Mouse (Mus musculus) mature B cell (primary cell): ENCODE measurements around the gene Kmt5b.

Experiments used
- in situ Hi-C: fragments of 300-500 bp; cut with MboI; formaldehyde crosslinking; loops from 2 replicates; pipeline ENCODE4 v1.14.3; 2019

The Kmt5b gene

DNA sequence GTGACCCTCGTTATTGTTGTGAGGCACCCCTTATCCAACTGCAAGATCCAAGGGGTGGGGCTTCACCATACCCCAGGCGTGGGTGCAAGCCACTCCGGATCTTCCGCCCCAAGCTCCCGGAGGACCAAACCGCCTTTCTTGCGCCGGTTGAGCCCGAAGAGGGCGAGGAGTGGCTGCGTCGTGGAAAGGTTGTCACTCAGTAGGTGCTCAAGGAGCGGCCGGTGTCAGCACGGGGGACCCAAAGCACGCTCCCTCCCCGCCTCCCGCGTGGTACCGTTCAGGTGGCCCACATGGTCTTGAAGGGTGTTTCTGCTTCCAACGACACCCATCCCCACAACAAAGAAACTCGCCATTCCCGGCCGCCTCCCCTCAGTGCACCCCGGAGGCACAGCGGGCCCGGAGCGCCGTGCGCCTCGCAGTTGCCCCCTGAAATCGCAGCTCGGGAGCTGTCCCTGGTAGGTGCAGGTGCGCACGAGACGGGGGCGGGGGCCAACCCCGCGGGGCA lies at the start of gene Kmt5b:
Gene Kmt5b (plus strand): TSS at position 146 of the 505 bp plus-strand sequence.
- in situ Hi-C loops = no loop called here

DNA sequence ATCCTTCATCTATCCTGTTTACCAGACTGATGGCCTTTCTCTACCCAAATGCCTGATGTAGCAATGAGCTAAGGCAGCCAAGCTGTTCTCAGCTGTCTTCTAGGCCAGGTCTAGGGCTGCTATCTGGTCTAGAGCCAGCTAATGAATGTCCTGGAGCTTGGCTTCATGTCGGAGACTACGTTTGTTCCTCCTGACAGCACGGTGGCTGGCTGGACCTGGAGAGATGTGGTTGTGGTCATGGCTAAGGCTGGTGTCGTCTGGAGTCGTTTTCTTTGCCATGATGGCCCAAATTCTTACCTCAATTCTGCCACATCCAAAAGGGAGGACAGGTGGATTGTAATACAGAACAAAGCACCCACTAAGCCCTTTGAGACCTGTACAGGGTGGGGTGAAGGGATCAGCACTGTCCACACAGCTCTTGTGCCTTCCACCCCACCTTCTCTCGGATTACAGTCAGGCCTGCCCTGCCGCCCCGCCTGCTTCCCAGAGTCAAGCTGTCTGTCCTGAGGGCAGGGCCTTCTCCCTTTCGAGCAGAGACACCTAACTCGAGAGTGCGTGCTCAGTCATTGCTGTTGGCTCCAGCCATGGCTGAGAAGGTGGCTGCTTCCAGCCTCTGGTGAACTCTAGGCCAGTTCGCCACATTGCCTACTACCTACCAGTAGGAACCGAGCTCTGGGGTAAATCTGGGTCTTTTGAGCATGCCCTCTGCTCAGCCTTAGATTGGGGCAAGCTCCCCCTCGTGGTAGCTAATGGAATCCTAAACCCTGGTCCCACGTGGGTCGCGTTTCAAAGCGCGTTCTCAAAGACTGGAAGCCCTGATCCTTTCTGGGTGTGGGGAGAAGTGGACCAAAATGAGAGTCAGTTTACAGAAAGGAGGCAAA lies 48.5 kb upstream of the Kmt5b start:
- in situ Hi-C loops = no loop called here

- in situ Hi-C loops = no loop called here
Observed at GRCm38 (mm10) chr19:3719362-3719891, 47.8 kb upstream of the Kmt5b start.

DNA sequence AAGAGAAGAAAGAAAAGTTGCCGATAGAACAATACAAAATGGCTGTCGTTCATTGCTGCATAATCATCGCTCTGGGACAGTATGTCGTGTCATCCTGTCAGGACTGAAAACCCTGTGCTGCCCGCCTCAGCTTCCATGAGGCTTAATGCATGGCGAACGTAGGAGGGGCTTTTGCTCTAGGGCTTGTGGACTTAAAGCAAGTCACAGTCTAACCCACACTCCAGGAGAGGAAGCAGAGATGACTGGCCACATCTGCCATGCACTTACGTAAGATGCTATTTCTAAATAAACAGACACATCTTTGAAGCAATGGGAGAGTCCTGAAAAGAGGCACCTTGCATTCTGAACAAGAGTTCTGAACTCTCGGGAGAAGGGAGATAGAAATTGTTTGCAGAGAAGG lies 44.1 kb upstream of the Kmt5b start:
- in situ Hi-C loops = no loop called here

DNA sequence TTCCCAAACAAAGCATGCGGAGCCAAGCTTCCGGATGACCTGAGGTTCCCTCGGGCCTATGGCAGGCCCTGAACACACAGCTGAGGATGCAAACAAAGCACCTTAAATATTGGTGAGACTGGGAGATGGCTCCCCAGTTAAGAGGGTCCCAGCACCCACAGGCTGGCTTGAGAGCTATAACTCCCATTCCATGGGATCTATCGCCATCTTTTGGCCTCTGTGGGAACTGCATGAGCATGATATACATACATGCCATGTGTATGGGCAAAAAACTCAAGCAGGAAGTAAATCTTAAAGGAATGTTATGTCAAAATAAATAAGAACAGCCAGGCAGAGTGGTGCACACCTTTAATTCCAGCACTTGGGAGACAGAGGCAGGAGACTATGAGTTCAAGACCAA lies 43.3 kb upstream of the Kmt5b start:
- in situ Hi-C loops = no loop called here

GRCm38 (mm10) chr19:3724779-3725178 lies 42.4 kb upstream of the Kmt5b start:
- in situ Hi-C loops = no loop called here

DNA sequence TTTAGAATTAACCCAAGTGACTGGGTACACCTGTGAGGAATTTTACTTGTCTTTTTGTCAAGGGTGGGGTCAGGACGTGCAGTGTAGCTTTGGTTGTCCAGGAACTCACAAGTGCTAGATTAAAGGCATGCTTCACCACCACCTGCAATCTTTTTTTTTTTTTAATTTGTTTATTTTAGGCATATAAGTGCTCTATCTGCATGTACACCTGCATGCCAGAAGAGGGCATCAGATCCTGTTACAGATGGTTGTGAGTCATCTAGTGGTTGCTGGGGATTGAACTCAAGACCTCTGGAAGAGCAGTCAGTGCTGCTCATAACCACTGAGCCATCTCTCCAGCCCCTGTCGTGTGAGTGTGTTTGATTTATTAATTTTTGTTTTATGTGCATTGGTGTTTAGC lies 38.3 kb upstream of the Kmt5b start:
- in situ Hi-C loops = no loop called here

- in situ Hi-C loops = no loop called here
Observed at GRCm38 (mm10) chr19:3730781-3731646, 36.2 kb upstream of the Kmt5b start.

DNA sequence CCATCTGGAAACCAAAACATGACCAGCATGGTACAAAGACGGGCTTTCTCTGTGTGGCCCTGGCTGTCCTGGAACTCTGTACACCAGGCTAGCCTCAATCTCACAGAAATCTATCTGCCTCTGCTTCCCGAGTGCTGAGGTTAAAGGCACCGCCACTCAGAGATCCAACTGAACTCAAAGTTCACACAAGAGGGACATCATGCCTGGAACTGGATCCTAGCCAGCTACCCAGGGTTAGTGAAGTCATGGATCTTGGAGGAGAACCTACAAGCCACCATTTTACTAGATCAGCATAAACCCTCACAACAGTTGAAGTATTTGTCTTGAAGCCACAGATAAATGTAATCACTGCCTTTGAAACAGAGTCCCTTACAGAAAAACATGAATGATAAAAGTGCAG lies 31.2 kb upstream of the Kmt5b start:
- in situ Hi-C loops = no loop called here

DNA sequence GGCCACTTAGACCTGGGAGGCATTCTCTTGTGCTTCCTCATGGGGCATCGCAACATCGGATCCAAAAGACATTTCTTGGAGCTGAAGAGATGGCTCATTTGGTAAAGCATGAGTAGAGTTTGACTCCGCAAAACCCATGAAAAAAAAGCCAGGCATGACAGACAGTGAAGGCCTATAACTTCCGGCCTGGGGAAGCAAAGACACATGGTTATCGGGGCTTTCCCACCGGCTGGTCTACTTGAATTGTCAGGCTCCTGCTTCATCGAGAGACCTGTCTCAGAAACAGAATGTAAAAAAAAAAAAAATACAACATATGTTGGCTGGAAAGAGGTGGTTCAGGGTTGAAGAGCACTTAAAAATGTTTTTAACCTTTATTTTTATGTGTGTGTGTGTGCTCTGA lies 27.6 kb upstream of the Kmt5b start:
- in situ Hi-C loops = no loop called here

- in situ Hi-C loops = no loop called here
Observed at GRCm38 (mm10) chr19:3742716-3743115, 24.5 kb upstream of the Kmt5b start.

DNA sequence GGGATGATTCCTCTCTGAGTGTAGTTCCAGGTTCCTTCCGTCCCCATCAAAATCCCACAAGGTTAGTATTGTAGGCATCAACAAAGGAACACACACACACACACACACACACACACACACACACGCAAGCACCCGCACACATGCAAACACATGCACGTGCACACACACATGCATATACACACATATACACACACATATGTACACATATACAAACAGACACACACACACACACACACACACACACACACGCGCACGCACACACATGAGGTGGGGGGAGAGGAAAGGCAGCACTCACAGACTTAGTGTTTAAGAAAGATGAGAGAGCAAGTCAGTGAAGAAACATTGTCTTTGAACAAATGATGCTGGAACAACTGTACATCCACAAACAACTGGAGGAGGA lies 23.9 kb upstream of the Kmt5b start:
- in situ Hi-C loops = no loop called here

- in situ Hi-C loops = no loop called here
Observed at GRCm38 (mm10) chr19:3743851-3744512, 23.2 kb upstream of the Kmt5b start.

DNA sequence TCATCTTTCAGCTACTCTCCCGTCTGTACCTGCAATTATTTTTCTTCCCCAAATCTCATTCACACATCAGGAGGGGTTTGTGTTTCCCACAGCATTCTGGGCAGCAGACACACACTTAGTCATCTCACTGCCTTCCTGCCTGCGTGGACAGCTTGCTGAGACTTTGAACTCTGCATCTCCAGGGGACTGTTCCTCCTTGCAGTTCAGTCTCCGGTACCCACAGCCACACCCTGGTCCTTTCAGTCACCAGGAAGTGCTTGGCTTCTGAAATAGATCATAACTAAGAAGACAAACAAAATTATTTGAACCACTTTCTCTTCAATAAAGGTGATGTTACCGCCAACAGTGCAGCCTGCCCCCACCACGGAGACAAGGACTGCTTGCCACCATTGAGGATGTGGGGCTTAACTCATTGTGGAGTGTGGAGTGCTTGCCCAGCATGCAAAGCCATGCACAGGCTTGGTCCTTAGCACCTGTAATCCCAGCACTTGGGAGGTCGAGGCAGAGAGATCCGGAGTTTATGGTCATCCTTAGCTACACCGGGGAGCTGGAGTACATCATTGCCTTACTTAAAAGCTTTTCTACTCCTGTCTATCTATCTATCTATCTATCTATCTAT lies 14.5 kb upstream of the Kmt5b start:
- in situ Hi-C loops = no loop called here

DNA sequence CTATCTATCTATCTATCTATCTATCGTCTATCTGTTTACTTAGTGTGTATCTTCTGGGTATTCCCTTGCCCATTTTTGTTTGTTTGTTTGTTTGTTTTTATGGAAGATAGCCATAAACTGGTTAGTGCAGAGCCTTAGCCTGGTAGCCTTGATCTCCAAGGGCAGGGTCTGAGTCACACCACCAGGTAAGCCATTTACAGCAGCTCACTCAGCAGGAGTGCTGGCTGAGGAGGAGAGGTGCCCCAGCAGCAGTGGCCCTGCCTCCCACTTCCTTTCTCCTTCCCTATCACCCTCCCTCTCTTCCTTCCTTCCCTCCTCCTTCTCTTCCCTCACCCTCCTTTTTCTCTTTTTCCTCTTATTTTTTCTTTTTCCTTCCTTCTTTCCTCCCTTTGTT lies 14.0 kb upstream of the Kmt5b start:
- in situ Hi-C loops = no loop called here

GRCm38 (mm10) chr19:3753738-3754137 lies 13.5 kb upstream of the Kmt5b start:
- in situ Hi-C loops = no loop called here

- in situ Hi-C loops = no loop called here
Observed at GRCm38 (mm10) chr19:3757861-3758260, 9.4 kb upstream of the Kmt5b start.

- in situ Hi-C loops = no loop called here
Observed at GRCm38 (mm10) chr19:3765221-3765820, 1.9 kb upstream of the Kmt5b start.

DNA sequence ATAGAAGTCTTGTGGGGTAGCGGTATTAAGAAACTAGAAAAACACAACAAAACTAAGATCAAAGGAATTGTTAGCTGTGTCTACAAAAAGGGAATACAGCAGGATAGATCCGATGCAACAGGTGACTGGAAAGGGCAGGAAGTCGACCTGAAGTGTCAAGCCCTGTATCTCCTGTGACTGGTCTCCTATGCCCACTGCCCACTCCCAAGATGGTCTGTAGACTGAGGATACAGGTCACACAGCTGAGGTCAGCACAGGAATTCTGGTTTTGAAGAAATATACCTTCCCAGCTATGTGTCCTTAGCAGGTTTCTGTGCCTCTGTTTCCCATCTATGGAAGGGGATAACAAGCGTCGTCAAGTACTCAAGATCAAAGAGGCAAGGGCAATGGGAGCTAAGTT lies 843 bp upstream of the Kmt5b start:
- in situ Hi-C loops = no loop called here

- in situ Hi-C loops = no loop called here
Observed at GRCm38 (mm10) chr19:3767781-3768696, 818 bp downstream of the Kmt5b start.
